Mouse (Mus musculus) stomach, postnatal 0 days (tissue): ENCODE results near the gene Zc3h12b. TPM values are rescaled to one million over a fixed set of nuclear protein-coding genes. Genes with fewer than 3 reads are reported as not detected.

Source experiments
- ATAC-seq: fragments of 200-750 bp; cut with Nextera tagmentation; 2 replicates; pipeline ENCODE4 v1.8.0; 2017; ENCODE audit not compliant: low FRiP score, low TSS enrichment
- DNase-seq: peaks from one replicate; pipeline ENCODE4 v3.0.0-alpha.2; 2016; ENCODE audit warnings: low spot score
- H3K27ac ChIP-seq: fragments of 300-500 bp; sonication (generic); replicated peaks from 2 replicates; pipeline ENCODE4 v1.5.1; 2014; ENCODE audit warnings: mild to moderate bottlenecking, control low read depth
- H3K27me3 ChIP-seq: fragments of 300-500 bp; sonication (generic); 2 replicates; pipeline ENCODE4 v1.6.1; 2014; ENCODE audit warnings: low read length; ENCODE audit not compliant: control insufficient read depth, insufficient read depth
- H3K36me3 ChIP-seq: fragments of 300-500 bp; sonication (generic); 2 replicates; pipeline ENCODE4 v1.6.1; 2014; ENCODE audit warnings: low read length, mixed read lengths; ENCODE audit not compliant: control insufficient read depth, insufficient read depth
- H3K4me1 ChIP-seq: fragments of 300-500 bp; sonication (generic); replicated peaks from 2 replicates; pipeline ENCODE4 v1.6.1; 2014; ENCODE audit warnings: antibody characterized with exemption; ENCODE audit not compliant: control insufficient read depth, insufficient read depth
- H3K4me2 ChIP-seq: fragments of 300-500 bp; sonication (generic); replicated peaks from 2 replicates; pipeline ENCODE4 v1.6.1; 2014; ENCODE audit warnings: low read depth, mild to moderate bottlenecking, control low read depth, moderate library complexity
- H3K4me3 ChIP-seq: fragments of 300-500 bp; sonication (generic); 2 replicates; pipeline ENCODE4 v1.5.1; 2014; ENCODE audit warnings: low read depth, low read length, control low read depth
- H3K9ac ChIP-seq: fragments of 300-500 bp; sonication (generic); 2 replicates; pipeline ENCODE4 v1.6.1; 2014; ENCODE audit warnings: mild to moderate bottlenecking, low read length, control low read depth, mixed read lengths
- H3K9me3 ChIP-seq: fragments of 300-500 bp; sonication (generic); 2 replicates; pipeline ENCODE4 v1.6.1; 2016; ENCODE audit warnings: low read length; ENCODE audit not compliant: control insufficient read depth
- CTCF ChIP-seq: IDR thresholded peaks from 2 replicates; pipeline ENCODE4 v1.5.1; 2016; ENCODE audit warnings: antibody characterized with exemption, low read depth, mild to moderate bottlenecking, moderate library complexity
- EP300 ChIP-seq: optimal IDR thresholded peaks from 2 replicates; pipeline ENCODE3; 2016; ENCODE audit warnings: antibody characterized with exemption
- WGBS: fragments of 180-500 bp; shearing (Covaris S2); extraction: QIAGEN DNeasy Blood & Tissue Kit; methylation state at CpG from one replicate; pipeline ENCODE4 v1.1.7; 2014; 5-methylcytosine and 5-hydroxymethylcytosine counted together
- polyA plus RNA-seq: library from polyadenylated mRNA; unstranded; fragments of >200 nt; fragmentation: Nextera tagmentation; extraction: Ambion mirVana; gene quantifications from 2 replicates; pipeline ENCODE4 v1.2.1, GENCODE M21; 2015

Zc3h12b gene
- polyA plus RNA-seq, result 0.74 and 0.85 TPM in 2 replicates

GRCm38 (mm10) chrX:95711227-95712111, at the start of gene Zc3h12b:
Zc3h12b (plus strand) TSS chrX:95711678.
- peak within 1 kb of the TSS; percentile 56 for H3K4me2 ChIP-seq
- WGBS, result 11% methylated on average over 39 of the region's 46 CpGs
- H3K9ac ChIP-seq, result peak within 1 kb of the TSS; percentile 47
- no peaks in the 10 kb centered on the region for H3K4me1 ChIP-seq
- no peaks in the 10 kb centered on the region for H3K36me3 ChIP-seq
- DNase-seq (peak; percentile 42), ATAC-seq (peak; percentile 85)
- H3K9me3 ChIP-seq, result no peaks in the 10 kb centered on the region
- no peak within 1 kb of the TSS; the same call in 1 of the 2 replicates for H3K27ac ChIP-seq
- peak; percentile 60 for TF ChIP-seq CTCF
- TF ChIP-seq EP300, result no peak
- peak within 1 kb of the TSS; percentile 47 for H3K4me3 ChIP-seq
- no peaks in the 10 kb centered on the region for H3K27me3 ChIP-seq

GRCm38 (mm10) chrX:95682206-95682605, 29.3 kb upstream of the Zc3h12b start:
- Histone ChIP-seq H3K27me3 (no peaks in the 10 kb centered on the region), H3K36me3 (no peaks in the 10 kb centered on the region), H3K4me2 (no peak overlapping the region), H3K9me3 (no peaks in the 10 kb centered on the region), H3K4me3 (no peak overlapping the region), H3K4me1 (no peaks in the 10 kb centered on the region), H3K27ac (no peak overlapping the region), H3K9ac (no peak overlapping the region)
- no peak for TF ChIP-seq EP300
- no peak for TF ChIP-seq CTCF
- DNase-seq (no peak), ATAC-seq (no peak)
- 95% methylated on average over 1 of the region's 1 CpGs for WGBS

DNA sequence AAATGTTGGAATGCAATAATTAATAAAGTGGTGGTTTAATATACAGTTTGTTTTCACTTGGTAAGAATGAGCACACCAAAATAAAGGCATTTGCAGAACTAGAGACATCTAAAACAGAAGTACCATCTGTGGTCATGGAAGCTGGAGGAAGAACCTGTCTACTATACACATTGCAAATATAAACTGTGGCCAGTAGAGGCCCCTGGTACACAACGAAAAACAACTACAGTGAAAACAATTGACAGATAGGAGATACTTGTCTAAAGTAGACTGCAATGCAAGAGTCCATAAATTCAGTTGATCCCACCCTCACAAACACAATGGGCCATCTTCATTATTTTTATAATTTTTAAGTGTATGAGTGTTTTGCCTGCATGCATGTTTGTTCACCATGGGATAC, 24.4 kb upstream of the Zc3h12b start:
- 39% methylated on average over 1 of the region's 1 CpGs for WGBS
- DNase-seq (no peak), ATAC-seq (no peak)
- H3K27ac ChIP-seq, result no peak overlapping the region
- H3K36me3 ChIP-seq, result no peaks in the 10 kb centered on the region
- H3K4me3 ChIP-seq, result no peak overlapping the region
- no peaks in the 10 kb centered on the region for H3K9me3 ChIP-seq
- H3K9ac ChIP-seq, result no peak overlapping the region
- no peaks in the 10 kb centered on the region for H3K4me1 ChIP-seq
- H3K4me2 ChIP-seq, result no peak overlapping the region
- no peaks in the 10 kb centered on the region for H3K27me3 ChIP-seq
- no peak for TF ChIP-seq EP300
- TF ChIP-seq CTCF, result peak; percentile 47

DNA sequence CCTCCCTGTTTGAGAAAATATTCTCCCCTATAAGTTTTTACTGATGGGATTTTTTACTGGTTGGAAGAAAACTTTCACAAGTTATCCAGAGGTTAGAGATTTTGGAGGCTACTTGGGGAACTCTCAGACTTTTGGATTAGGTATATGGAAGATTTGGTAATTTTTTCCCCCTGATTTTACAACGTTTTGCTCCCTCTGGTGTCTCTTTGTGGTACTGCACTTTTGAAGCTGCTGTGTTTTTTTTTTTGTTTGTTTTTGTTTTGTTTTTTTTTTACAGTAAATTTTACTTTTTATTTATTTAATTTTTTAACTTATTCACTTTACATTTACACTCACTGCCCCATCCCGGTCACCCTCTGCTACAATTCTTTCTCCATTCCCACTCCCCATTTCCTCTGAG, 26.8 kb downstream of the Zc3h12b start:
- Histone ChIP-seq H3K9ac (no peak overlapping the region), H3K36me3 (no peaks in the 10 kb centered on the region), H3K4me2 (no peak overlapping the region), H3K27ac (no peak overlapping the region), H3K4me1 (no peaks in the 10 kb centered on the region), H3K9me3 (no peaks in the 10 kb centered on the region), H3K4me3 (no peak overlapping the region), H3K27me3 (no peaks in the 10 kb centered on the region)
- 38% methylated on average over 2 of the region's 2 CpGs for WGBS
- no peak for TF ChIP-seq EP300
- peak; percentile 59 for TF ChIP-seq CTCF
- ATAC-seq (no peak), DNase-seq (no peak)

DNA sequence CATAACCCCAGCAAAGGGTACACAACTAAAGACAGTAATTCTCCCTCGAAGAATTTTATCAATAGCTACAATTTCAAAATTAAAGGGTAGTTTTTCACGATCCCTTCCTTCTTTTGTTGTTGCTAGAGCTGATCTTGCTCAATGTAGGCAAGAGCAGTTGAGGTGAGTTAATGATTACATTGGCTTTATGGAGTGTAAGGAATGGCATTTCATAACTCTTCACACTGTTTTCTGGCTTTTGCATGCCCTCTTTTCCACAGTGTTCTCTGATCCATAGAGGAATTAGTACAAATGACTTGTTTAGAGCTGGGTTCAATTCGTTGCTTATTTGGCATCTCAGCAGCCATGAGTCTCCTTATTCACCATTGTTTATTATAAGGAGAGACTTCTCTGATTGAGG, 84.4 kb downstream of the Zc3h12b start:
- Histone ChIP-seq H3K27ac (no peak overlapping the region), H3K27me3 (no peaks in the 10 kb centered on the region), H3K9ac (no peak overlapping the region), H3K4me3 (no peak overlapping the region), H3K4me2 (no peak overlapping the region), H3K9me3 (no peaks in the 10 kb centered on the region), H3K36me3 (no peaks in the 10 kb centered on the region), H3K4me1 (no peaks in the 10 kb centered on the region)
- whole genome bisulfite sequencing, result 71% methylated on average over 3 of the region's 3 CpGs
- TF ChIP-seq CTCF, result no peak
- no peak for TF ChIP-seq EP300
- ATAC-seq (no peak), DNase-seq (no peak)

- ATAC-seq, result no peak
- H3K9me3 ChIP-seq, result no peaks in the 10 kb centered on the region
Observed at GRCm38 (mm10) chrX:95801790-95802189, 90.3 kb downstream of the Zc3h12b start.

More at GRCm38 (mm10) chrX:95801790-95802189, 90.3 kb downstream of the Zc3h12b start:
- Histone ChIP-seq H3K4me3 (no peak overlapping the region), H3K4me2 (no peak overlapping the region), H3K4me1 (no peaks in the 10 kb centered on the region), H3K9ac (no peak overlapping the region), H3K27me3 (no peaks in the 10 kb centered on the region), H3K36me3 (no peaks in the 10 kb centered on the region), H3K27ac (no peak overlapping the region)
- 85% methylated on average over 1 of the region's 1 CpGs for WGBS
- no peak for TF ChIP-seq CTCF
- no peak for TF ChIP-seq EP300
- DNase-seq, result no peak
